Mouse (Mus musculus): ENCODE measurements at regions not wholly inside any gene's neighbourhood (a gene's known extent, or its start where the extent isn't known, plus 50 kb on each side); places are given as distances from the start of the nearest gene placed in this dataset.

GRCm38 (mm10) chr5:132702573-132702972 lies 159.4 kb upstream of the Auts2 start:
- TF ChIP-seq GATA1 (IDR thresholded peaks at IDR 0.05; ENCODE audit: borderline replicate concordance, low read length) (no peak), FLI1 (IDR thresholded peaks at IDR 0.05; ENCODE audit: low read length) (no peak)

Data from megakaryocyte, embryonic 14.5 days (primary cell).